Mouse (Mus musculus) 3134 (cell line): ENCODE results near the gene Ncaph2.

ENCODE experiments used
- DNase-seq: peaks from one replicate; pipeline ENCODE4 v3.0.0-alpha.2; 2011; ENCODE audit warnings: low spot score; ENCODE audit not compliant: insufficient read length; ENCODE audit errors: extremely low read depth

Gene Ncaph2

GRCm38 (mm10) chr15:89377938-89378828 lies 22.7 kb downstream of the Ncaph2 start:
- no peak for DNase-seq

DNA sequence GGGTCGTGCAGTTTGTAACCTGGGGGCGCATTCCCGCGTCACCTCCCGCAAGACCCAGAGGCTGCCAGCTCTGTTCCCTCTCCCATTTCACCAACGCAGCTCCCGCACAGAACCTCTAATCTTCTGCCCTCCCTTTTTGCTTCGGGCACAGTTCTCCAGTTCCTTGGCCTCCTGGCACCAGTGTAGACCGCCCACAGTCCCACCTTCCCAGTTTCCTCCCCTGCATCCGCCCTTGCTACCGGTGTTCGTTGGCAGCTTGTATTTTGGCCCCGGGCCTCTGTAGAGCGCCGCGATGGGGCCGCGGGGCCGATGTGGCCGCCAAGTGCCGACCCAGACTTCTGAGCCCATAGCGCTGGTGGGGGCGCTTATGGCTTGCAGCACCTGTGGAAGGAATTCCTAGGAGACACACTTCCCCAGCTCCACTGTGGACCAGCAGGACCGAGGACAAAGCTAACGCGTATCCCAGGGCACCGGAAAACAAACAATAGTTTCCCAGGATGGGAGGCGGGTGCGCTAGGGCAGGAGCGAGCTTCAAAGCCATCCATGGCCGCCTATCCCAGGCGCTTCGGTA lies 23.4 kb downstream of the Ncaph2 start, which contains the start of gene Odf3b:
TSS of gene Odf3b (minus strand) at position 452 of the 571 bp plus-strand sequence.
- no peak for DNase-seq

DNA sequence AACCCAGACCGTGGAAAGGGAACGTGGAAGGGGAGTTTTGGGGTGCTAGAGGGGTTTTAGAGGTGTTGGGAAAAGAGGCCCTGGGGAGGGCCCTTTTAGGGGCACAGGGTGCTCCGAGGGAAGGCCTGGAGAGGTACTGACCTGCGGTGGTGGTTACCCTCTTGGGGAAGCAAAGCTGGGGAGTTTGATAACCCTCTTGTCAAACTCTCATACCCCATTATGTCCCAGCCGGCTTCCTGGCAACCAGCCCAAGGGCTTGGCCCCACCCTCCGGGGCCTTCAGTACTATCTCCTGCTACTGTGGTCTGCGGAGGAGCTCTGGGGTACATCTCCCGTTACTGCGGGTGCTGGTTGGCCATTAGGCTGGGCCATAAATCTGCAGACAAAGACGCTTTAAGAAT lies 23.9 kb downstream of the Ncaph2 start:
- no peak for DNase-seq

DNA sequence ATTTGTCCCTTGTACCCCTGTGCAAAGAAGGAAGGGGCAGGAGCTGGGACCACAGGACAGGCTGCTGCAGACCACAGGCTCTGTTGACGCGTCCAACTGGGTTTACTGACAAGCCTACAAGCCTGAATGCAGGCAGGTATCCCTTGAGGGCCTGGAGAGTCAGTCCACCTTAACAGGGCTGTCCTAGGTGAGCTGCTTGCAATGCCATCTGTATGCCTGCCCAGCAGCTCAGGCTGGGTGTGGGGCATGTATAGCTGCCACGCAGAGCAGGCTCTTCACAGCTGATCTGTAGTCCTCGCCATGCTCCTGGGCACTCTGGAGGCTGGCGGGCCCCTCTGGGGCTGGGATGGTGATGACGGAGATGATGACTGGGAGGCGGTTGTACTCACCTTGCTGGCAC lies 29.1 kb downstream of the Ncaph2 start, which contains the start of gene Klhdc7b:
TSS of gene Klhdc7b (plus strand) at position 301 of the 400 bp plus-strand sequence.
- no peak for DNase-seq

DNA sequence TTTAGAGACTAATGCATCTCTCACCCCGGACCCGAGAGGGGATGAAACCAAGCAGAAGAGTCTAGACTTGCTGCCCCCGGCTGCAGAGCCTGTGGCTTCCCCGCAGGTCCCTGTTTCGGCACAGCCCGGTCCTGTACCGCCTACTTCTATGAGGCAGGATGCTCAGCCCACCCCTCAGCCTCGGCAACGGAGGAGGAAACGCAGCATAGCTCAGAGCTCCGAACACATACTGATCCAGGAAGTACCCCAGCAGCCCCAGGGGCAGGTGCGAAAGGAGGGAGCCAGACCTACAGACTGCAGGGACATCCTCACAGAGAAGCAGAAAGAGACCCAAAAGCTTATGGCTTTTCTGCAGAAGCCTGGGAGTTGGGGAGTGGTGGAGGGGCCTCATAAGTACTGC lies 31.6 kb downstream of the Ncaph2 start:
- no peak for DNase-seq

DNA sequence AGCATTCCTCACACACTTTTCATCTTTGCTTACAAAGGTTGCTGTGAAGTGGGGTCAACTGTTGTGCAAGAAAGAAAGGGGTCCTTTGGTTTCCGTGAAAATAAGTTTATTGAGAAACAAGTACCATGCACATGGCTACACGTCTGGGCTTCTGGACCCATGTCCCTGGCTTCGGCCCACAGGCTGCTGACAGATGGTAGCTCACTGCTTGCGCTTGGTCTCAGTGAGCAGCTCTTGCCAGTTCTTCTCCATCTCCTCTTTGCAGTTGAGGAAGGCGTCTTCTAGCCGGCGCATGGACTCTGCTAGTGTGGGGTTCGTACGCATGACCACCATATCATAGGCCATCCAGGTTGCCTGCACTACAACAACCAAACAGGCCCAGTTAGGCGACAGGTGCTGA lies 34.6 kb downstream of the Ncaph2 start:
- DNase-seq, result no peak

DNA sequence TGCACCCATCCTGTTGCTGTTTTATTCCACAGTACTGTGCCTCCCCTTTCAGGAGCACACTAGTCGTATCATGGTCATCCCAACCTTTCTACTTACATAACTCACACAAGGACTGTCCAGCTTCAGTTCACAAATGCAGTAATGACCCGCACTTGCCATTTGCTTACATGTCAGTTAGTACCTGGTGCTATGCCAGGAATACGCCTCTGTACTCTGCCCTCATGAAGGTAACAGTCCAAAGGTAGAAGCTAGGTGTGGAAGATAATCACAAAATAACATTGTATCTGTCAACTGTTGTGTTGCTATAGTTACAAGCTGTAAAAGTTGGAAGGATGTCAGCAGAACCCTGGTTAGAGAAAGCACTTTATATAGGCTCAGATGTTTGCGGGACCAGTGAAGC lies 41.4 kb downstream of the Ncaph2 start:
- DNase-seq, result no peak

GRCm38 (mm10) chr15:89398146-89398545 lies 42.6 kb downstream of the Ncaph2 start:
- DNase-seq, result no peak

- no peak for DNase-seq
Observed at GRCm38 (mm10) chr15:89399716-89400115, 44.2 kb downstream of the Ncaph2 start.

DNA sequence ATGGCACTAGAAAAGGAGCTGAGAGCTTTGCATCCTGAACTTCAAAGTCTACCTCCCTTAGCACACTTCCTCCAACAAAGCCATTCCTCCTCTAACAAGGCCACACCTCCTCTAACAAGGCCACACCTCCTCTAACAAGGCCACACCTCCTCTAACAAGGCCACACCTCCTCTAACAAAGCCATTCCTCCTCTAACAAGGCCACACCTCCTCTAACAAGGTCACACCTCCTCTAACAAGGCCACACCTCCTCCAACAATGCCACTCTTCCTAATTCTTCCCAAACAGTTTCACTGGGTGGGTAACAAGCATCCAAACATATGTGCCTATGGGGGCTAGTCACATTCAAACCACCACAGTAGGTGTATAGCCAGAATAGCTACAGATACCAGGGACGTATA lies 47.0 kb downstream of the Ncaph2 start:
- no peak for DNase-seq

DNA sequence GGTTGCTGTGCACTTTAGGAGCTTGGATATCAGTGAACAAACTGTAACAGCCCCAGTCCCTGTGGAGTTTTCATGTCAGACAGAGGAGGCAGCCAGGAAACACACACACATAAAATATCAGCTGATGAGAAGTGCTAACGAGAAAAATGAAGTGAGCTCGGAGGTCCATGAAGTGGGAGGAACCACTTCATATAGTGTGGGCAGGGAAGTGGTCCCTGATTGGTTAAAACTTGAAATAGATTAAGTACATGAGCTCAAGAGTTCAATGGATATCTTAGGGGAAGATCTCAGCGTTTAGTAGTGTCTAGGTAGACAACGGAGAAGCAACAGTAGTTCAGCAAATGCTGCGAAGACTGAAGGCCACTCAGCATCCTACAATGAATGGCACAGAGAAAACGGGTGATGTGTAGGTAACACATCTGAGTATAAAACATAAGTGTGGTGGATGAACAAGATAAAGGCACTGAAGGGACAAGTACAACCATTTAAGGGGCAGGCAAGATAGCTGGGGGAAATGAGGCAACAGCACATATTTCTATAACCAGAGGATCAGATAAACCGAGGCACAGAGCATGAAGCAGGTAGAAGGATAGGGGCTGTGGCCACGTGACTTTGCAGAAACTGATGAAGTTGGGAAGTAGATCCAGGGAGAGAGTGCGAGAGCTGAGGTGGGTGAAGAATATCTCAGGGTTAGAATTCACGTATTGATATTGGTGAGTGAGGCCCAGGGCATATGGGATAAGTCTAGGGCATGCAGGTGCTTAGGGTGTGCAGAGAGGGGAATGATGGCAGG lies 49.5 kb downstream of the Ncaph2 start:
- no peak for DNase-seq

GRCm38 (mm10) chr15:89406691-89407090 lies 51.2 kb downstream of the Ncaph2 start:
- DNase-seq, result no peak

GRCm38 (mm10) chr15:89410118-89410517 lies 54.6 kb downstream of the Ncaph2 start, which contains the start of gene Syce3:
TSS of gene Syce3 (minus strand) at chr15:89410503.
- no peak for DNase-seq

GRCm38 (mm10) chr15:89415282-89415681 lies 59.8 kb downstream of the Ncaph2 start:
- no peak for DNase-seq

DNA sequence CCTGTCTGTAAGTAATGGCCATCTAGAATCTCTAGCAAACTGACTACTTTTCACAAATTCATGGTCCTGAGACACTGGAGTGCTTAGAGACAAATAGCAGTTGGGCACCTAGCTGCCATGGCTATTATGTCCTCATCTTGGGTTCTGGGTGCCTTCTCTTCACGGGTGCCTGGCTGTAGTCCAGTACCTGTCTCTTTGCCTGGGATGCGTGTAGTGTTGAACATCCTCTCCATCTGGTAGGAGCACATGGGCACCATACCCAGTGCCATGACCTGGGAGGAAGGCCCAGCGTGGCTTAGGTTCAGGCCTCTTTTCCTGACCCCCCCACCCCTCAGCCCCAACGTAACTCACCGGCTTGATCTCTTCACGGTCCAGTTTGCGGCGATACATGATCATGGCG lies 66.4 kb downstream of the Ncaph2 start:
- DNase-seq, result no peak
